Mouse (Mus musculus) intestine, embryonic 15.5 days (tissue): ENCODE measurements around the gene Pcdh10. TPM values are rescaled to one million over a fixed set of nuclear protein-coding genes. Genes with fewer than 3 reads are reported as not detected.

Source experiments
- ATAC-seq: fragments of 200-750 bp; cut with Nextera tagmentation; 2 replicates; pipeline ENCODE4 v1.8.0; 2017; ENCODE audit warnings: moderate TSS enrichment, moderate library complexity
- H3K27ac ChIP-seq: fragments of 300-500 bp; sonication (generic); 2 replicates; pipeline ENCODE4 v1.5.1; 2015; ENCODE audit warnings: mild to moderate bottlenecking, inconsistent platforms
- H3K27me3 ChIP-seq: fragments of 300-500 bp; sonication (generic); replicated peaks from 2 replicates; pipeline ENCODE4 v1.6.1; 2015; ENCODE audit warnings: inconsistent platforms
- H3K36me3 ChIP-seq: fragments of 300-500 bp; sonication (generic); 2 replicates; pipeline ENCODE4 v1.6.1; 2015; ENCODE audit warnings: inconsistent platforms
- H3K4me1 ChIP-seq: fragments of 300-500 bp; sonication (generic); replicated peaks from 2 replicates; pipeline ENCODE4 v1.6.1; 2015; ENCODE audit warnings: inconsistent platforms
- H3K4me2 ChIP-seq: fragments of 300-500 bp; sonication (generic); replicated peaks from 2 replicates; pipeline ENCODE4 v1.6.1; 2015; ENCODE audit warnings: mild to moderate bottlenecking, inconsistent platforms
- H3K4me3 ChIP-seq: fragments of 300-500 bp; sonication (generic); replicated peaks from 2 replicates; pipeline ENCODE4 v1.5.1; 2015; ENCODE audit warnings: inconsistent platforms
- H3K9ac ChIP-seq: fragments of 300-500 bp; sonication (generic); 2 replicates; pipeline ENCODE4 v1.6.1; 2015; ENCODE audit warnings: inconsistent platforms
- H3K9me3 ChIP-seq: fragments of 300-500 bp; sonication (generic); 2 replicates; pipeline ENCODE4 v1.6.1; 2016; ENCODE audit warnings: inconsistent platforms
- WGBS: fragments of 180-500 bp; shearing (Covaris S2); methylation state at CpG from one replicate; pipeline ENCODE4 v1.1.7; 2015; 5-methylcytosine and 5-hydroxymethylcytosine counted together
- polyA plus RNA-seq: library from polyadenylated mRNA; unstranded; fragments of >200 nt; fragmentation: Nextera tagmentation; extraction: Ambion mirVana; gene quantifications from 2 replicates; pipeline ENCODE4 v1.2.1, GENCODE M21; 2015

Gene Pcdh10
- polyA plus RNA-seq, 1 experiment from 2014 or later: 0.55 TPM

- no peak overlapping the region for H3K9ac ChIP-seq
- H3K36me3 ChIP-seq: no peaks in the 10 kb centered on the region
- H3K4me3 ChIP-seq: no peak overlapping the region
- H3K27ac ChIP-seq: no peak overlapping the region
- 59% methylated on average over 2 of the region's 2 CpGs for WGBS
- no peaks in the 10 kb centered on the region for H3K9me3 ChIP-seq
- ATAC-seq: no peak
- H3K27me3 ChIP-seq: peaks cover 28% of the 10 kb centered on the region
- H3K4me1 ChIP-seq: peaks cover 26% of the 10 kb centered on the region
- no peak overlapping the region for H3K4me2 ChIP-seq
Measured at GRCm38 (mm10) chr3:45383831-45384230, 5.6 kb downstream of the Pcdh10 start.

- Histone ChIP-seq H3K27ac (no peak overlapping the region), H3K4me3 (no peak overlapping the region), H3K36me3 (no peaks in the 10 kb centered on the region), H3K4me1 (peaks cover 17% of the 10 kb centered on the region), H3K4me2 (no peak overlapping the region), H3K27me3 (peaks cover 21% of the 10 kb centered on the region), H3K9ac (no peak overlapping the region), H3K9me3 (no peaks in the 10 kb centered on the region)
- ATAC-seq: no peak
- 77% methylated on average over 3 of the region's 3 CpGs for WGBS
Measured at GRCm38 (mm10) chr3:45385028-45385427, 6.8 kb downstream of the Pcdh10 start.

GRCm38 (mm10) chr3:45385451-45385850, 7.3 kb downstream of the Pcdh10 start:
- no peak overlapping the region for H3K9ac ChIP-seq
- H3K36me3 ChIP-seq: no peaks in the 10 kb centered on the region
- no peak overlapping the region for H3K4me2 ChIP-seq
- no peak overlapping the region for H3K4me3 ChIP-seq
- no peak overlapping the region for H3K27ac ChIP-seq
- H3K4me1 ChIP-seq: peaks cover 13% of the 10 kb centered on the region
- H3K27me3 ChIP-seq: peaks cover 17% of the 10 kb centered on the region
- no peak for ATAC-seq
- 75% methylated on average over 2 of the region's 2 CpGs for WGBS
- H3K9me3 ChIP-seq: no peaks in the 10 kb centered on the region

- Histone ChIP-seq H3K9ac (no peak overlapping the region), H3K4me3 (no peak overlapping the region), H3K4me2 (no peak overlapping the region), H3K4me1 (peaks cover 2% of the 10 kb centered on the region; the same call in 1 of the 2 replicates), H3K27ac (no peak overlapping the region), H3K9me3 (no peaks in the 10 kb centered on the region), H3K36me3 (no peaks in the 10 kb centered on the region), H3K27me3 (peaks cover 6% of the 10 kb centered on the region)
- 75% methylated on average over 2 of the region's 2 CpGs for WGBS
- ATAC-seq: no peak
Measured at GRCm38 (mm10) chr3:45386512-45386911, 8.3 kb downstream of the Pcdh10 start.

- Histone ChIP-seq H3K9ac (no peak overlapping the region), H3K4me3 (no peak overlapping the region), H3K4me1 (no peaks in the 10 kb centered on the region), H3K4me2 (no peak overlapping the region), H3K36me3 (no peaks in the 10 kb centered on the region), H3K27me3 (no peaks in the 10 kb centered on the region), H3K27ac (no peak overlapping the region), H3K9me3 (no peaks in the 10 kb centered on the region)
- 88% methylated on average over 4 of the region's 4 CpGs for WGBS
- ATAC-seq: no peak
Measured at GRCm38 (mm10) chr3:45397101-45397500, 18.9 kb downstream of the Pcdh10 start.

- Histone ChIP-seq H3K27ac (no peak overlapping the region), H3K4me2 (no peak overlapping the region), H3K9ac (no peak overlapping the region), H3K9me3 (no peaks in the 10 kb centered on the region), H3K4me1 (no peaks in the 10 kb centered on the region), H3K36me3 (no peaks in the 10 kb centered on the region), H3K27me3 (no peaks in the 10 kb centered on the region), H3K4me3 (no peak overlapping the region)
- ATAC-seq: no peak
- WGBS: 90% methylated on average over 2 of the region's 2 CpGs
Measured at GRCm38 (mm10) chr3:45403239-45403638, 25.0 kb downstream of the Pcdh10 start.

GRCm38 (mm10) chr3:45431691-45432090, 53.5 kb downstream of the Pcdh10 start:
- Histone ChIP-seq H3K9ac (no peak overlapping the region), H3K27ac (no peak overlapping the region), H3K9me3 (no peaks in the 10 kb centered on the region), H3K4me1 (no peaks in the 10 kb centered on the region), H3K36me3 (no peaks in the 10 kb centered on the region), H3K4me3 (no peak overlapping the region), H3K27me3 (no peaks in the 10 kb centered on the region), H3K4me2 (no peak overlapping the region)
- WGBS: 58% methylated on average over 1 of the region's 1 CpGs
- ATAC-seq: no peak

- H3K36me3 ChIP-seq: no peaks in the 10 kb centered on the region
- no peaks in the 10 kb centered on the region for H3K27me3 ChIP-seq
- H3K4me2 ChIP-seq: no peak overlapping the region
- H3K9me3 ChIP-seq: no peaks in the 10 kb centered on the region
- no peaks in the 10 kb centered on the region for H3K4me1 ChIP-seq
- no peak overlapping the region for H3K9ac ChIP-seq
- no peak for ATAC-seq
- H3K27ac ChIP-seq: no peak overlapping the region
- 42% methylated on average over 11 of the region's 11 CpGs for WGBS
- H3K4me3 ChIP-seq: no peak overlapping the region
Measured at GRCm38 (mm10) chr3:45432172-45432765, 54.1 kb downstream of the Pcdh10 start.
